Mouse (Mus musculus) stomach, embryonic 15.5 days (tissue): ENCODE results near the gene Usp48. TPM values are rescaled to one million over a fixed set of nuclear protein-coding genes. Genes with fewer than 3 reads are reported as not detected.

ENCODE experiments used
- ATAC-seq: fragments of 200-750 bp; cut with Nextera tagmentation; 2 replicates; pipeline ENCODE4 v1.8.0; 2017; ENCODE audit warnings: low read depth, moderate number of reproducible peaks, moderate TSS enrichment; ENCODE audit not compliant: insufficient read depth, low FRiP score
- H3K27ac ChIP-seq: fragments of 300-500 bp; sonication (generic); 2 replicates; pipeline ENCODE4 v1.5.1; 2015; ENCODE audit warnings: mild to moderate bottlenecking, inconsistent platforms
- H3K27me3 ChIP-seq: fragments of 300-500 bp; sonication (generic); replicated peaks from 2 replicates; pipeline ENCODE4 v1.6.1; 2015; ENCODE audit warnings: inconsistent platforms
- H3K36me3 ChIP-seq: fragments of 300-500 bp; sonication (generic); 2 replicates; pipeline ENCODE4 v1.6.1; 2015; ENCODE audit warnings: inconsistent platforms
- H3K4me1 ChIP-seq: fragments of 300-500 bp; sonication (generic); 2 replicates; pipeline ENCODE4 v1.6.1; 2015; ENCODE audit warnings: inconsistent platforms
- H3K4me2 ChIP-seq: fragments of 300-500 bp; sonication (generic); 2 replicates; pipeline ENCODE4 v1.6.1; 2015; ENCODE audit warnings: mild to moderate bottlenecking, inconsistent platforms
- H3K4me3 ChIP-seq: fragments of 300-500 bp; sonication (generic); replicated peaks from 2 replicates; pipeline ENCODE4 v1.5.1; 2015; ENCODE audit warnings: inconsistent platforms
- H3K9ac ChIP-seq: fragments of 300-500 bp; sonication (generic); 2 replicates; pipeline ENCODE4 v1.6.1; 2015; ENCODE audit warnings: inconsistent platforms
- H3K9me3 ChIP-seq: fragments of 300-500 bp; sonication (generic); 2 replicates; pipeline ENCODE4 v1.6.1; 2016; ENCODE audit warnings: inconsistent platforms
- WGBS: fragments of 180-500 bp; shearing (Covaris S2); methylation state at CpG from one replicate; pipeline ENCODE4 v1.1.7; 2015; 5-methylcytosine and 5-hydroxymethylcytosine counted together
- polyA plus RNA-seq: library from polyadenylated mRNA; unstranded; fragments of >200 nt; fragmentation: Nextera tagmentation; extraction: Ambion mirVana; gene quantifications from 2 replicates; pipeline ENCODE4 v1.2.1, GENCODE M21; 2015

Gene Usp48
- polyA plus RNA-seq, 1 experiment from 2014 or later = 63.8 TPM

DNA sequence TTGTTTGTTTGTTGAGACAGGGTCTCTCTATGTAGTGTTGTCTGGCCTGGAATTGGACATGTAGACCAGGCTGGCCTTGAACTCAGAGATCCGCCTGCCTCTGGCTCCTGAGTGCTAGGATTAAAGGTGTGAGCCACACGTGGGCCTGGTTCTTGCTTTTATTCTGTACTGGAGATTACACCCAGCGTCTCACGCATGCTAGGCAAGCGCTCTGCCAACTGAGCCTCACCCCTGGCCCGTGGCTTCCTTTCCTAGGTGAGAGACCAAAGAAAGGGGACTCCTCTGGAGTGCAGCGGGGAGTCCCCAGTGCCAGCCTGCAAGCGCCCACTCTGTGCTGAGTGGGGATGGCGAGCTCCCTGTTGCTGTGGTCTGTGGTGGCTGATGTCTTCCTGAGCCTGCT is 85.0 kb downstream of the Usp48 start:
- ATAC-seq = no peak
- Histone ChIP-seq H3K4me3 (no peak overlapping the region), H3K4me1 (peaks cover 15% of the 10 kb centered on the region), H3K27ac (no peak overlapping the region), H3K9me3 (no peaks in the 10 kb centered on the region), H3K4me2 (no peak overlapping the region), H3K36me3 (no peaks in the 10 kb centered on the region), H3K9ac (no peak overlapping the region), H3K27me3 (peaks cover 20% of the 10 kb centered on the region)
- WGBS = 75% methylated on average over 9 of the region's 9 CpGs

DNA sequence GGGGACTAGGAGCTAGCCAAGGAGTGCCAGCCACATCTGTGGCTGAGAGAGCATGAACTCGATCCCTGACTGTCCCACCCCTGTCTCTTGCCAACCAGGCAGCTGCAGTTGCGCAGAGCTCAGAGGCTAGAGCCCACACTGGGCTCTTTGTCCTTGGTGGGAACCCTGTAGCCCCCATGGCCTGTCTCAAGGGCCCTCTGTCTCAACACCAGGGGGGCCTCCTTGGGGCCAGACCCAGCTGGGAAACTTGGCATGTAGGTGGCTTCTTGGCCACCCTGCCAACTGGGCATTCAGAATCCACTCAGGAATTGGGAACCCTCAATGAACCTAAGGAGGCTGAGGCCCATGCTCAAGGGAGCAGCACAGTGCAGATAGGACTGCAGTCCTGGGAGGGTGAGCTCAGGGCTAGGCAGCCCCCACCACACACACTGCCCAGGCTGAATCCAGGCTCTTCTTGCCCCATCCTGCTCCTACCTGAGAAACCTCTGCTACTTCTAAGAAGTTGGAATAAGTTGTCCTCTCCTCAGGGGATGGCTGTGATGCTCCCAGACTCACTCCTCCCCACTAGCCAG is 86.5 kb downstream of the Usp48 start:
- H3K9ac ChIP-seq = no peak overlapping the region
- 84% methylated on average over 2 of the region's 2 CpGs for WGBS
- H3K36me3 ChIP-seq = no peaks in the 10 kb centered on the region
- H3K4me2 ChIP-seq = no peak overlapping the region
- no peak for ATAC-seq
- peaks cover 15% of the 10 kb centered on the region for H3K4me1 ChIP-seq
- H3K27me3 ChIP-seq = peaks cover 24% of the 10 kb centered on the region
- no peak overlapping the region for H3K27ac ChIP-seq
- no peaks in the 10 kb centered on the region for H3K9me3 ChIP-seq
- H3K4me3 ChIP-seq = no peak overlapping the region

DNA sequence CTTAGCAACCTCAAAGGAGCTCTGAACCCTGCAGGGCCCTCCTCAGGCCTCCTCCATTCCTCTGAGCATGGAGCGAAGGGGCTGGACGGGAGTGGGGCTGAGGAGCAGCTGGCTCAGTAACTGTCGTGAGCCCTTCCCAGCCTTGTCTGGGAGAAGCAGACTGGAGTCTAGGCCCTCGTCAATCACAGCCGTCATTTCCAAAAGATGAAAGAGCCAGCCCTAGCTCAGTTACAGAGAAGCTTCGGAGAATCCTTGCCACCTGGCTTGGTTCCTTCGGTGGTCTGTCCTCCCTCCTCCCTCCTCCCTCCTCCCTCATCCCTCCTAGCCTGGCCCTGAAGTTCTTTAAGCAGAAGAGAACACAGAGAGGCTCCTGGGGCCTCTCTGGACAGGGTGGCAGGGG is 87.2 kb downstream of the Usp48 start:
- 34% methylated on average over 7 of the region's 7 CpGs for WGBS
- Histone ChIP-seq H3K4me1 (peaks cover 15% of the 10 kb centered on the region), H3K9ac (no peak overlapping the region), H3K27ac (no peak overlapping the region), H3K4me3 (no peak overlapping the region), H3K27me3 (peaks cover 24% of the 10 kb centered on the region), H3K9me3 (no peaks in the 10 kb centered on the region), H3K36me3 (no peaks in the 10 kb centered on the region), H3K4me2 (no peak overlapping the region)
- ATAC-seq = no peak

DNA sequence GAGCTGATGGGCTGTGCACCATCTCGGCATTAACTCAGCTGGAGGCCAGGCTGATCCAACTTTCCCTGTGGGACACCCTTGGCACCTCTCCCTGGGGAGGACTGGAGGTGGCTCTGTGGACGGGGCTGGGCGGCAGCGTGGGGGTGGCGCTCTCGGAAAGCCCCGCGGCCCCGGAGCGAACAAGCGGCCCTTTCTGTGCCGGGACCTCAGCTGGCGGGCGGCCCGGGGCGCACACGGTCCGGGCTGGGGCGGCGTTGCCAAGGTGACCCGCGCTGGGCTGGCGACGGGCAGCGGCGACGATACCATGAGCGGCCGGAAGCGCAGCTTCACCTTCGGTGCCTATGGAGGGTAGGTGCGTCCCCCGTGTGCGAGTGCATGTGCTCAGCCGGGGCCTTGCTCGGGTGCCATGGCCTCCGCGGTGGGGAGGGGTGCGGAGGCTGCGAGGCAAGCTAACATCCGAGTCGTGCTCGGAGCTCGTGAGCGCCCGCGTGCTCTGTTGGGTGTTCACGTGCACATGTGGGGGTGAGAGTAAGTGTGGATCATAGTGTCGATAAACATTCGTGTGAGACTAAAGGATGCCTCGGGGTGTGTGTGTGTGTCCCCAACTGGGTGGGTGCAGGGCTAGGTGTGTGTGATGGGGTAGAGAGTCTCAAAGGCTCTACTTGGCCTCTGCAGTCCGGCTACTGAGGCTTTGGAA is 88.0 kb downstream of the Usp48 start:
- Histone ChIP-seq H3K36me3 (no peaks in the 10 kb centered on the region), H3K27ac (no peak overlapping the region), H3K4me3 (peak overlapping the region; percentile 30), H3K27me3 (peaks cover 24% of the 10 kb centered on the region), H3K9ac (0 out of 2 replicates have a peak overlapping the region, but pooled peaks have one; percentile 3), H3K4me1 (peaks cover 13% of the 10 kb centered on the region), H3K9me3 (no peaks in the 10 kb centered on the region), H3K4me2 (peak overlapping the region; percentile 65)
- WGBS = 5% methylated on average over 52 of the region's 52 CpGs
- no peak for ATAC-seq

DNA sequence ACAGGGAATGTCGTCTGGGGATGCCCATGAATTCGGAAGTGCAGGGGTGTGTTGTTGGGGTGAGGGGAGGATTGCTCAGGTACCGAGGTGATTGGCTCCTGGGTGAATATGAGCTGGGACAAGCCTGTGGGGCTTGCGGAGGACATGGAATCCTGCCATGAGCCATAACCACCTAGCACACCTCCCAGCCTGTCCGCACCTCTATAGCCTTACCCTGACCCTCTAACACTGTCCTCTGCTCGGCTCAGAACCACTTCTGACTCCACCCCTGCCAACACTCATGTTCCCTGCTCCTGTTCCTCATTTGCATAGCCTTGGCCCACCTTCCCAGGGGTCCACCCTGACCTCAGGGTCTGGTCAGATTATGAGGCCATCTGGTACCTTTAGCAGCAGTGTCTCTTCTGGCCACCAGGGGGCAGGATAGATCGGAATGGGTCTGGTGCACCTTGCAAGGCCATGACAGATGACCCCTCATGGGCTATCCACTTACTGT is 89.5 kb downstream of the Usp48 start:
- no peak overlapping the region for H3K9ac ChIP-seq
- no peak overlapping the region for H3K4me3 ChIP-seq
- H3K4me1 ChIP-seq = peaks cover 18% of the 10 kb centered on the region
- no peaks in the 10 kb centered on the region for H3K36me3 ChIP-seq
- peaks cover 24% of the 10 kb centered on the region for H3K27me3 ChIP-seq
- no peak for ATAC-seq
- no peaks in the 10 kb centered on the region for H3K9me3 ChIP-seq
- H3K4me2 ChIP-seq = no peak overlapping the region
- H3K27ac ChIP-seq = no peak overlapping the region
- 51% methylated on average over 7 of the region's 7 CpGs for WGBS

DNA sequence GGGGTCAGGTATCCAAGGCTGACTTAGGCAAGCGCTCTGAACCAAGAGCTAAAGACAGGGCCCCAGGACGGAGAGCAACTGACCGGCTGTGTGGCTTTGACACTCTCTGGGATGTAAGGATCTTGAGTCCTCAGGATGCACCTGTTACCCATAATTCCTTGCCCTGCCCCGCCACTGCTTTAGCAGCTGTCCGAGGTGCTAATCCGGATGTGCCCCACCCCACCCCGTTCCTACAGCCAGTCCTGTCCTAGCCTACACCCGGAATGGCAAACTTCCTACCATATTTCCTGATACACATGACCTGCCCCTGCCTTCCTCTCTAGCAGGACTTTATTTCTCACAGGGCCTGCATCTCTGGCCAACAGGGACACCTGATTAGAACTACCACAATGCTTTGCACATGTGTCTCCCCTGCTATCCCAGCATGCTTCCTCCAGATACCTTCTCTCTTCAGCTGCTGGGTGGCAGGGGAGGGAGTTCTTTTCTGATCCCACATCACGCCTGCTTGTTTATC is 91.3 kb downstream of the Usp48 start:
- Histone ChIP-seq H3K27me3 (peaks cover 22% of the 10 kb centered on the region), H3K27ac (no peak overlapping the region; the same call in 1 of the 2 replicates), H3K4me3 (no peak overlapping the region), H3K4me2 (no peak overlapping the region), H3K9me3 (no peaks in the 10 kb centered on the region), H3K9ac (no peak overlapping the region), H3K4me1 (peaks cover 18% of the 10 kb centered on the region), H3K36me3 (no peaks in the 10 kb centered on the region)
- 30% methylated on average over 9 of the region's 9 CpGs for WGBS
- no peak for ATAC-seq

DNA sequence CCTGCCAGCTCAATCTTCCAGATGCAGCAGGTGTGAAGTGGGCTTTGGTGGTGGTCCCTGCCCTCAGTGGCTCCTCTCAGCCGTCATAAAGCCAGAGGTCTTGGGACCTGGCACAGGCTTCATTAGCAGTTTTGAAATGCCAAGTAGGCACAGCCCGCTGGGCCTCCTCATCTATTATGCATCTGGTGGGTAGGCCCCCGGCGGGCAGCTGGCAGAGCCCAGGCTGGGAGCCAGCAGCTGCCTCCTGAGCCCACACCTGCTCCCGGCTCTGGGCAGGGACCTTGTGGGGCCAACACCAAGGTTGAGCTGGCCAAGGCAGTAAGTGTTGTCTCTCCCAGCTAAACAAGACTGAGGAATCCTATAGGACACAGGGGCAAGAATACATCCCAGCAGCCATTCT is 92.7 kb downstream of the Usp48 start:
- Histone ChIP-seq H3K9ac (no peak overlapping the region), H3K27ac (peak overlapping the region; percentile 64)
- WGBS = 65% methylated on average over 5 of the region's 5 CpGs

DNA sequence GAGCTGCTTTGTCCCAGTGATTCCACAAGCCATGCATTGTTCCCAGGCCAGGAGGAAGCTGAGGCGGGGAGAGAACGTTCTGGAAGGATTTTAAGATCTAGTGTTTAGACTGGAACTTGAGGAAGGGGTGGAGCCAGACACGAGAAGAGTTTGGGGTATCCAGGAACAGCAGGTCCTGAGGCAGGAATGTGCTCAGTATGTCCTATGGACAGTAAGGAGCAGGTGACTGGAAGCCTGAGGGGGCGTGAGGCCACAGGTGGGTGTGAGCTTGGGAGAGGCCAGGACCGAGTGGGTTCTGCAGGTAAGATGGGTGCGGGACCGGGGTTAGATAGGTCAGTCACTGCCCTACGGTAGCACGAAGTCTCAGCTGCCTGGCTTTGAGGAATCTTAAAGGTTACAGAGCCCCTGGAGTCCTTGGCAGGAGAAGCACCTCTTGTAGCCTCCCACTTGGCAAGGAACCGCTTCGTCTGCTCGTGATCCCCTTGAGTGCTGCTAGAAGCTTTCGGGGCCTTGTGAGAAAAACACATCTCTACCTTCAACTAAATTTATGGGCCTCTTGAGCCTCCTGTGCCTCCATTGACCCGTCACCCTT is 93.8 kb downstream of the Usp48 start:
- peaks cover 11% of the 10 kb centered on the region; the same call in 1 of the 2 replicates for H3K4me1 ChIP-seq
- 57% methylated on average over 14 of the region's 14 CpGs for WGBS
- no peak overlapping the region for H3K9ac ChIP-seq
- H3K36me3 ChIP-seq = no peaks in the 10 kb centered on the region
- ATAC-seq = no peak
- H3K27me3 ChIP-seq = peaks cover 6% of the 10 kb centered on the region; the same call in 1 of the 2 replicates
- H3K9me3 ChIP-seq = no peaks in the 10 kb centered on the region
- no peak overlapping the region for H3K4me2 ChIP-seq
- no peak overlapping the region for H3K4me3 ChIP-seq
- peak overlapping the region; percentile 57 for H3K27ac ChIP-seq

More for the DNA sequence above, 92.7 kb downstream of the Usp48 start:
- Histone ChIP-seq H3K36me3 (no peaks in the 10 kb centered on the region), H3K4me1 (peaks cover 11% of the 10 kb centered on the region), H3K4me3 (no peak overlapping the region), H3K9me3 (no peaks in the 10 kb centered on the region), H3K4me2 (no peak overlapping the region), H3K27me3 (peaks cover 16% of the 10 kb centered on the region)
- 0 out of 2 replicates have a peak, but pooled peaks have one; percentile 25 for ATAC-seq

DNA sequence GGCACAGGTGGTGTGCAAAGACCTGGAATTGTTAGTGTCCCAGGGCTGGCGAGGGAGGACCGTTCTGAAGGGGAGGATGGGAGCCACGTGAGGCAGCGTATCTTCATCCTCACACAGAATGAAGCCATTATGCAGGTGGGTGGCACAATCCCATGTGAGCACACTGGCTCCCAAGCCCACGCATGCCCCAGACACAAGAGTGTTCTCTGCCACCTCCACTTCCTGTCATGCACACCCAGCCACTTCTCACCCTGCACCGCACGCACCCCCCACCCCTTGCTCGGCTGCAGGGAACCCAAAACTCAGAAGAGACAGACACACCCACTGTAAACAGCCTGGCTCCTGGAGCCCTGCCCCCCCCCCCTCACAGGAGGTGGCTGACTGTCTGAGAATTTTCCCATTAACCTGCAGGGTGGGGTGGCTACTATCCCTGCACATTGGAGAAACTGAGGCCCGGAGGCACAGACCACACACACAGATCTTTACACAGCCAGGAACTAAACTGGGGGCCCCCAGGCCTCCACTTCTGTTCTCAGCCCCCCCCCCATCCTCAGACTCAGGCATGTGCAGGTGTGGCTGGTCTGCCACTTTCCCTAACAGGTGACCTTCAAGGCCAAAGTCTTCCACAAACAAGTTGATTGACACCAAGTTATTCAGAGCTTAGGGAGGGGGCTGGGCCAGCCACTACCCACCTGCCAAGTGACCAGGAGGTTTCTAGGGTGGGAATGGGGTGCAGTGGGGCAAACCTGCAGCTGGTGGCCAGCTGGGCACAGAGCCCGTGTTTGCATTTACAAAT is 98.8 kb downstream of the Usp48 start:
- Histone ChIP-seq H3K9ac (no peak overlapping the region), H3K27me3 (no peaks in the 10 kb centered on the region), H3K27ac (peak overlapping the region; percentile 71; the same call in 1 of the 2 replicates), H3K36me3 (no peaks in the 10 kb centered on the region), H3K4me1 (peaks cover 25% of the 10 kb centered on the region), H3K4me3 (no peak overlapping the region), H3K9me3 (no peaks in the 10 kb centered on the region), H3K4me2 (no peak overlapping the region; the same call in 1 of the 2 replicates)
- ATAC-seq = peak; percentile 59
- WGBS = 69% methylated on average over 10 of the region's 10 CpGs

DNA sequence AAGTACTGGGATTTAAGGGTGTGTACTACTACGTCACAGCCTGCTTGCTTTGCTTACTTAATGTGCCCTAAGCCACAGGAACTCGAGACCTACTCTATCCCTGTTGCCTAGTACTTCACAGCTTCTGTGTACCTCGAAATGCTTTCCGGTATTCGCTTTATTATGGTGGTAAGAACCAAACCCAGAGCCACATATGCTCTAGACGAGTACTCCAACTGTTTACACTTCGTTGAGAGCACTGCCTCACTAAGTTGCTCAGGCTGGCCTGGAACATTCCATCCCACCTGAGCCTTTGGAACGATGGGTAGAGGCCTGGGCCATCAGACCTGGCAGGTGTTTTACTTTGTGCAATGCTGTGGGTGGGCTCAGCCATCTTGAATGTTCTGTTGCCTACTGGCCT is 101.7 kb downstream of the Usp48 start:
- ATAC-seq = no peak
- 67% methylated on average over 8 of the region's 8 CpGs for WGBS
- peaks cover 41% of the 10 kb centered on the region for H3K4me1 ChIP-seq
- H3K4me3 ChIP-seq = no peak overlapping the region
- H3K9ac ChIP-seq = no peak overlapping the region; the same call in 1 of the 2 replicates
- H3K27me3 ChIP-seq = no peaks in the 10 kb centered on the region
- H3K27ac ChIP-seq = peak overlapping the region; percentile 93
- no peaks in the 10 kb centered on the region for H3K36me3 ChIP-seq
- no peak overlapping the region for H3K4me2 ChIP-seq
- no peaks in the 10 kb centered on the region for H3K9me3 ChIP-seq

DNA sequence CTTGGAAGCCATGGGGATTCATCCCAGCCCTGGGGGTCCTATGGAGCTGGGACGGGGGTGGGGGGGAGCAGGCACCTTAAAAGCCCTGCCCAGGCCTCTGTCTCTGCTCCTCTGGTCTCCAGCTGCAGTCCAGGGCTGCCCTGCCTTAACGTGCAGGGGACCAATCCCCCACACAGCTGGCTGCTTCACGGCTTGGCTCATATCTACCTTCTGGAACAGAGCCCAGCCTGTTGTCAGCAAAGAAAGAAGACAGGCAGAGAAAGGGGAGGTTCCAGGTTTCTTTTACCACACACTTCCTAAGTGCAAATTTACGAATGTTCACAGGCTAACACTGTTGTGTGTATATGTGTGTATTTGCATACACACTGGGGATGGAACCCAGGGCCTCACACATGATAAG is 102.3 kb downstream of the Usp48 start:
- peaks cover 41% of the 10 kb centered on the region for H3K4me1 ChIP-seq
- H3K27me3 ChIP-seq = no peaks in the 10 kb centered on the region
- H3K4me3 ChIP-seq = no peak overlapping the region
- peak overlapping the region; percentile 5; the same call in 1 of the 2 replicates for H3K9ac ChIP-seq
- WGBS = 12% methylated on average over 4 of the region's 4 CpGs
- no peaks in the 10 kb centered on the region for H3K9me3 ChIP-seq
- no peak overlapping the region for H3K4me2 ChIP-seq
- no peaks in the 10 kb centered on the region for H3K36me3 ChIP-seq
- H3K27ac ChIP-seq = peak overlapping the region; percentile 93
- ATAC-seq = peak; percentile 56; the same call in 1 of the 2 replicates
